Mouse (Mus musculus) MEL (cell line): ENCODE measurements around the gene AC124502.3.

Experiments
- CHD1 ChIP-seq: IDR thresholded peaks from 2 replicates; pipeline ENCODE4 v1.6.1; 2012; ENCODE audit warnings: low read depth, mild to moderate bottlenecking, inconsistent platforms, low read length, improper control_type of control experiment
- CHD2 ChIP-seq: IDR thresholded peaks from 2 replicates; pipeline ENCODE4 v1.6.1; 2011; ENCODE audit warnings: low read length, improper control_type of control experiment
- CTCF ChIP-seq, 3 experiments: IDR thresholded peaks in 2 of 3; conservative IDR thresholded peaks in 1 of 3; 2 replicates each; pipeline ENCODE4 v1.5.1; 2011 to 2012; ENCODE audit warnings: low read length in 3 of 3, low read depth in 2 of 3, mild to moderate bottlenecking in 2 of 3, improper control_type of control experiment in 1 of 3, inconsistent platforms in 1 of 3, mixed read lengths in 1 of 3, moderate library complexity in 1 of 3; ENCODE audit not compliant: control insufficient read depth in 1 of 3, insufficient read depth in 1 of 3, poor library complexity in 1 of 3, severe bottlenecking in 1 of 3
- E2F4 ChIP-seq: IDR thresholded peaks from 2 replicates; pipeline ENCODE4 v1.6.1; 2011; ENCODE audit warnings: low read depth, low read length, improper control_type of control experiment, borderline replicate concordance
- EP300 ChIP-seq, 2 experiments: IDR thresholded peaks; 2 replicates each; pipeline ENCODE4 v1.6.1; 2011; ENCODE audit warnings: improper control_type of control experiment in 2 of 2, low read length in 2 of 2, low read depth in 1 of 2, mild to moderate bottlenecking in 1 of 2
- GATA1 ChIP-seq: IDR thresholded peaks from 2 replicates; pipeline ENCODE4 v1.6.1; 2011; ENCODE audit warnings: low read depth, low read length, improper control_type of control experiment
- NRF1 ChIP-seq: IDR thresholded peaks from 2 replicates; pipeline ENCODE4 v1.6.1; 2014; ENCODE audit warnings: low read depth, mild to moderate bottlenecking, inconsistent platforms, low read length, improper control_type of control experiment, moderate library complexity; ENCODE audit not compliant: poor library complexity, insufficient read depth, severe bottlenecking
- POLR2A ChIP-seq, 2 experiments: IDR thresholded peaks; 2 replicates each; pipeline ENCODE4 v1.6.1; 2011 to 2012; ENCODE audit warnings: low read length in 2 of 2, mild to moderate bottlenecking in 2 of 2, control low read depth in 1 of 2, improper control_type of control experiment in 1 of 2, low read depth in 1 of 2, moderate library complexity in 1 of 2; ENCODE audit not compliant: control insufficient read depth in 1 of 2, insufficient read depth in 1 of 2, poor library complexity in 1 of 2
- RCOR1 ChIP-seq: IDR thresholded peaks from 2 replicates; pipeline ENCODE4 v1.6.1; 2012; ENCODE audit warnings: low read depth, mild to moderate bottlenecking, inconsistent platforms, low read length, improper control_type of control experiment
- SIN3A ChIP-seq: IDR thresholded peaks from 2 replicates; pipeline ENCODE4 v1.6.1; 2012; ENCODE audit warnings: low read length, improper control_type of control experiment, inconsistent platforms
- TBP ChIP-seq: IDR thresholded peaks from 2 replicates; pipeline ENCODE4 v1.8.0; 2011; ENCODE audit warnings: low read depth, low read length, improper control_type of control experiment
- USF1 ChIP-seq: IDR thresholded peaks from 2 replicates; pipeline ENCODE4 v1.6.1; 2014; ENCODE audit warnings: low read depth, mild to moderate bottlenecking, inconsistent platforms, low read length, improper control_type of control experiment, moderate library complexity

GRCm38 (mm10) chr19:5082596-5082995 is 43.9 kb downstream of the AC124502.3 start:
- no peak for TF ChIP-seq TBP
- TF ChIP-seq CTCF (IDR thresholded peaks at IDR 0.05 in 2 of 3, conservative IDR thresholded peaks at IDR 0.05 in 1 of 3; ENCODE audit: control insufficient read depth in 1 of 3, insufficient read depth in 1 of 3, low read depth in 2 of 3, low read length in 3 of 3, poor library complexity in 1 of 3, severe bottlenecking in 1 of 3), result no peak
- no peak for TF ChIP-seq POLR2A (IDR thresholded peaks at IDR 0.05; ENCODE audit: control insufficient read depth in 1 of 2, insufficient read depth in 1 of 2, low read depth in 1 of 2, low read length in 2 of 2, poor library complexity in 1 of 2)
- no peak for TF ChIP-seq USF1
- TF ChIP-seq E2F4, result no peak
- no peak for TF ChIP-seq RCOR1
- no peak for TF ChIP-seq CHD1
- no peak for TF ChIP-seq GATA1
- TF ChIP-seq SIN3A, result no peak
- TF ChIP-seq EP300 (IDR thresholded peaks at IDR 0.05; ENCODE audit: low read depth in 1 of 2, low read length in 2 of 2), result no peak
- no peak for TF ChIP-seq NRF1
- no peak for TF ChIP-seq CHD2
